Mouse (Mus musculus) lung, embryonic 15.5 days (tissue): Measurements from ENCODE around the gene Rnpep. TPM values are rescaled to one million over a fixed set of nuclear protein-coding genes. Genes with fewer than 3 reads are reported as not detected.
A peak's percentile ranks its signal among the peaks of the same experiment; 100 is the strongest.

Experiments used
- ATAC-seq: fragments of 200-750 bp; cut with Nextera tagmentation; 2 replicates; pipeline ENCODE4 v1.8.0; 2017; ENCODE audit warnings: moderate number of reproducible peaks, borderline replicate concordance; ENCODE audit not compliant: low FRiP score, low TSS enrichment; ENCODE audit errors: extremely low read depth
- H3K27ac ChIP-seq: fragments of 300-500 bp; sonication (generic); 2 replicates; pipeline ENCODE4 v1.5.1; 2015; ENCODE audit warnings: moderate library complexity, mild to moderate bottlenecking, inconsistent platforms
- H3K27me3 ChIP-seq: fragments of 300-500 bp; sonication (generic); 2 replicates; pipeline ENCODE4 v1.6.1; 2015; ENCODE audit warnings: inconsistent platforms
- H3K36me3 ChIP-seq: fragments of 300-500 bp; sonication (generic); 2 replicates; pipeline ENCODE4 v1.6.1; 2015; ENCODE audit warnings: inconsistent platforms
- H3K4me1 ChIP-seq: fragments of 300-500 bp; sonication (generic); 2 replicates; pipeline ENCODE4 v1.6.1; 2015; ENCODE audit warnings: inconsistent platforms
- H3K4me2 ChIP-seq: fragments of 300-500 bp; sonication (generic); 2 replicates; pipeline ENCODE4 v1.6.1; 2015; ENCODE audit warnings: inconsistent platforms, mild to moderate bottlenecking, moderate library complexity
- H3K4me3 ChIP-seq: fragments of 300-500 bp; sonication (generic); 2 replicates; pipeline ENCODE4 v1.5.1; 2015; ENCODE audit warnings: mild to moderate bottlenecking, inconsistent platforms
- H3K9ac ChIP-seq: fragments of 300-500 bp; sonication (generic); 2 replicates; pipeline ENCODE4 v1.6.1; 2015; ENCODE audit warnings: inconsistent platforms
- H3K9me3 ChIP-seq: fragments of 300-500 bp; sonication (generic); 2 replicates; pipeline ENCODE4 v1.6.1; 2016; ENCODE audit warnings: inconsistent platforms
- WGBS: fragments of 180-500 bp; shearing (Covaris S2); methylation state at CpG from one replicate; pipeline ENCODE4 v1.1.7; 2015; 5-methylcytosine and 5-hydroxymethylcytosine counted together
- polyA plus RNA-seq: library from polyadenylated mRNA; unstranded; fragments of >200 nt; fragmentation: Nextera tagmentation; extraction: Ambion mirVana; gene quantifications from 2 replicates; pipeline ENCODE4 v1.2.1, GENCODE M21; 2015

Gene Rnpep
- polyA plus RNA-seq, 1 experiment from 2014 or later = 102 TPM

GRCm38 (mm10) chr1:135283287-135283825 is 528 bp downstream of the Rnpep start:
- H3K4me2 ChIP-seq = peak overlapping the region; percentile 82
- H3K4me3 ChIP-seq = peak overlapping the region; percentile 63
- H3K9me3 ChIP-seq = no peaks in the 10 kb centered on the region
- peak overlapping the region; percentile 73 for H3K9ac ChIP-seq
- H3K27ac ChIP-seq = peak overlapping the region; percentile 87
- peaks cover 7% of the 10 kb centered on the region; the same call in 1 of the 2 replicates for H3K36me3 ChIP-seq
- H3K27me3 ChIP-seq = no peaks in the 10 kb centered on the region
- peak; percentile 65; the same call in 1 of the 2 replicates for ATAC-seq
- peaks cover 22% of the 10 kb centered on the region for H3K4me1 ChIP-seq
- under 1% methylated on average over 48 of the region's 48 CpGs for WGBS

GRCm38 (mm10) chr1:135282536-135283286 is 1.2 kb downstream of the Rnpep start:
- Histone ChIP-seq H3K4me1 (peaks cover 22% of the 10 kb centered on the region), H3K27me3 (no peaks in the 10 kb centered on the region), H3K4me2 (peak overlapping the region; percentile 82), H3K27ac (peak overlapping the region; percentile 87), H3K4me3 (peak overlapping the region; percentile 63), H3K36me3 (peaks cover 14% of the 10 kb centered on the region), H3K9ac (peak overlapping the region; percentile 73), H3K9me3 (no peaks in the 10 kb centered on the region)
- ATAC-seq = no peak
- WGBS = 25% methylated on average over 13 of the region's 13 CpGs

GRCm38 (mm10) chr1:135281841-135282240 is 2.0 kb downstream of the Rnpep start:
- Histone ChIP-seq H3K27ac (no peak overlapping the region), H3K9ac (no peak overlapping the region), H3K27me3 (no peaks in the 10 kb centered on the region), H3K4me2 (peak overlapping the region; percentile 82; the same call in 1 of the 2 replicates), H3K9me3 (no peaks in the 10 kb centered on the region), H3K4me1 (peaks cover 22% of the 10 kb centered on the region), H3K36me3 (peaks cover 22% of the 10 kb centered on the region), H3K4me3 (no peak overlapping the region; the same call in 1 of the 2 replicates)
- ATAC-seq = no peak
- 95% methylated on average over 17 of the region's 17 CpGs for WGBS

GRCm38 (mm10) chr1:135280646-135281045 is 3.2 kb downstream of the Rnpep start:
- Histone ChIP-seq H3K27ac (no peak overlapping the region), H3K4me3 (no peak overlapping the region), H3K9me3 (no peaks in the 10 kb centered on the region), H3K9ac (no peak overlapping the region), H3K27me3 (no peaks in the 10 kb centered on the region), H3K4me1 (peaks cover 22% of the 10 kb centered on the region), H3K4me2 (peak overlapping the region; percentile 14), H3K36me3 (peaks cover 33% of the 10 kb centered on the region)
- no peak for ATAC-seq
- 36% methylated on average over 9 of the region's 9 CpGs for WGBS

GRCm38 (mm10) chr1:135271371-135271770 is 12.5 kb downstream of the Rnpep start:
- Histone ChIP-seq H3K4me2 (no peak overlapping the region), H3K27me3 (no peaks in the 10 kb centered on the region), H3K4me3 (no peak overlapping the region), H3K9ac (no peak overlapping the region), H3K36me3 (peaks cover 50% of the 10 kb centered on the region), H3K27ac (no peak overlapping the region), H3K4me1 (no peaks in the 10 kb centered on the region), H3K9me3 (no peaks in the 10 kb centered on the region)
- 88% methylated on average over 9 of the region's 9 CpGs for WGBS
- no peak for ATAC-seq

GRCm38 (mm10) chr1:135267663-135268446 is 16.0 kb downstream of the Rnpep start:
- 83% methylated on average over 10 of the region's 10 CpGs for WGBS
- H3K36me3 ChIP-seq = peaks cover 67% of the 10 kb centered on the region

GRCm38 (mm10) chr1:135265834-135266233 is 18.1 kb downstream of the Rnpep start:
- no peak overlapping the region for H3K27ac ChIP-seq
- H3K9ac ChIP-seq = no peak overlapping the region
- ATAC-seq = no peak
- peaks cover 61% of the 10 kb centered on the region for H3K36me3 ChIP-seq
- 71% methylated on average over 5 of the region's 5 CpGs for WGBS
- no peaks in the 10 kb centered on the region for H3K27me3 ChIP-seq
- no peak overlapping the region for H3K4me3 ChIP-seq
- no peak overlapping the region for H3K4me2 ChIP-seq
- H3K4me1 ChIP-seq = no peaks in the 10 kb centered on the region
- no peaks in the 10 kb centered on the region for H3K9me3 ChIP-seq

More at GRCm38 (mm10) chr1:135267663-135268446, 16.0 kb downstream of the Rnpep start:
- ATAC-seq = no peak
- Histone ChIP-seq H3K27me3 (no peaks in the 10 kb centered on the region), H3K27ac (no peak overlapping the region), H3K9ac (no peak overlapping the region), H3K4me2 (no peak overlapping the region), H3K4me1 (no peaks in the 10 kb centered on the region), H3K4me3 (no peak overlapping the region), H3K9me3 (no peaks in the 10 kb centered on the region)

- H3K36me3 ChIP-seq = peaks cover 51% of the 10 kb centered on the region
- no peak for ATAC-seq
Measured at GRCm38 (mm10) chr1:135263316-135263715, 20.6 kb downstream of the Rnpep start.

GRCm38 (mm10) chr1:135262329-135262728 is 21.6 kb downstream of the Rnpep start:
- peaks cover 22% of the 10 kb centered on the region for H3K4me1 ChIP-seq
- H3K27me3 ChIP-seq = no peaks in the 10 kb centered on the region
- no peak overlapping the region for H3K27ac ChIP-seq
- H3K4me2 ChIP-seq = no peak overlapping the region
- 88% methylated on average over 3 of the region's 3 CpGs for WGBS
- peaks cover 44% of the 10 kb centered on the region for H3K36me3 ChIP-seq
- no peak overlapping the region for H3K4me3 ChIP-seq
- no peak overlapping the region for H3K9ac ChIP-seq
- no peak for ATAC-seq
- H3K9me3 ChIP-seq = no peaks in the 10 kb centered on the region

More at GRCm38 (mm10) chr1:135263316-135263715, 20.6 kb downstream of the Rnpep start:
- Histone ChIP-seq H3K27me3 (no peaks in the 10 kb centered on the region), H3K9ac (no peak overlapping the region), H3K27ac (no peak overlapping the region), H3K4me1 (peaks cover 22% of the 10 kb centered on the region), H3K4me2 (no peak overlapping the region), H3K4me3 (no peak overlapping the region), H3K9me3 (no peaks in the 10 kb centered on the region)
- 68% methylated on average over 9 of the region's 9 CpGs for WGBS

- ATAC-seq = peak; percentile 58; the same call in 1 of the 2 replicates
Measured at GRCm38 (mm10) chr1:135260931-135261330, 23.0 kb downstream of the Rnpep start.

GRCm38 (mm10) chr1:135259128-135259436 is 24.8 kb downstream of the Rnpep start:
- Histone ChIP-seq H3K4me1 (peaks cover 22% of the 10 kb centered on the region), H3K27me3 (no peaks in the 10 kb centered on the region), H3K9me3 (no peaks in the 10 kb centered on the region), H3K9ac (peak overlapping the region; percentile 40; the same call in 1 of the 2 replicates), H3K36me3 (peaks cover 19% of the 10 kb centered on the region), H3K4me3 (peak overlapping the region; percentile 28), H3K4me2 (peak overlapping the region; percentile 69), H3K27ac (peak overlapping the region; percentile 96)
- whole genome bisulfite sequencing = under 1% methylated on average over 10 of the region's 10 CpGs
- ATAC-seq = peak; percentile 58

More at GRCm38 (mm10) chr1:135260931-135261330, 23.0 kb downstream of the Rnpep start:
- H3K4me1 ChIP-seq = peaks cover 22% of the 10 kb centered on the region
- 51% methylated on average over 6 of the region's 6 CpGs for WGBS
- H3K9ac ChIP-seq = no peak overlapping the region
- no peaks in the 10 kb centered on the region for H3K27me3 ChIP-seq
- peak overlapping the region; percentile 96 for H3K27ac ChIP-seq
- peaks cover 36% of the 10 kb centered on the region for H3K36me3 ChIP-seq
- peak overlapping the region; percentile 13; the same call in 1 of the 2 replicates for H3K4me2 ChIP-seq
- H3K4me3 ChIP-seq = no peak overlapping the region
- H3K9me3 ChIP-seq = no peaks in the 10 kb centered on the region
